ENCODE assay signal across 26 mouse cellular contexts in the genomic region with DNA sequence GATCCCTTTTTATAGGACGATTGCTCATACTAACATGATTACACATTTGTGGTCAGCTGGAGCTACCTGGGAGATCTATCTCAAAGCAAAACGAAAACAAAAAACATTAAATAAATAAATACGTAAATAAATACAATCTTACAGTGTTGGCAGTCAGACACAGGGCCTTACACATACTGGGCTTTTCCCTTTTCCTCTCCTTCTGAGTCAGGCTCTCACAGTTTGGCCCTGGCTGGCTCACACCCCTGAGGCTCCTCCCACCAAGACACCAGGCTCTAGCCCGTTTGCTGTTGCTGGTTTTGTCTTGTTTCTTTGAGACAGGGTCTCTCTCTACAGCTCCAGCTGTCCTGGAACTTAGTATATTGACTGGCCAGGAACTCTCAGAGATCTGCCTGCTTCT.
"Had no signal": no experiment of that assay in that cellular context is flagged by ENCODE, and none has a peak within 500 bp of the region (broad histone marks: within the 10 kb centered on the region; RNA-seq: fewer than 3 reads in every experiment).

No protein-coding gene starts in this region.

- H3K4me2 ChIP-seq: embryonic facial prominence, embryonic 12.5 days; embryonic facial prominence, embryonic 13.5 days; embryonic facial prominence, embryonic 15.5 days; forebrain, embryonic 12.5 days; forebrain, embryonic 13.5 days; forebrain, embryonic 15.5 days had no signal

- H3K4me3 ChIP-seq: embryonic facial prominence, embryonic 10.5 days; embryonic facial prominence, embryonic 12.5 days; embryonic facial prominence, embryonic 13.5 days; embryonic facial prominence, embryonic 15.5 days; erythroblast, embryonic 14.5 days; forebrain, embryonic 10.5 days; forebrain, embryonic 12.5 days; forebrain, embryonic 13.5 days; forebrain, embryonic 15.5 days; gastrocnemius, adult 2 months; heart, adult 2 months; heart, embryonic 10.5 days had no signal

- H3K27me3 ChIP-seq: embryonic facial prominence, embryonic 12.5 days; embryonic facial prominence, embryonic 13.5 days; embryonic facial prominence, embryonic 15.5 days; forebrain, embryonic 12.5 days; forebrain, embryonic 13.5 days; forebrain, embryonic 15.5 days had no signal

- H3K9ac ChIP-seq: embryonic facial prominence, embryonic 12.5 days; embryonic facial prominence, embryonic 13.5 days; embryonic facial prominence, embryonic 15.5 days; forebrain, embryonic 12.5 days; forebrain, embryonic 13.5 days; forebrain, embryonic 15.5 days; forebrain, postnatal 0 days had no signal

- ATAC-seq: forebrain, embryonic 13.5 days; forebrain, embryonic 14.5 days; forebrain, embryonic 15.5 days; forebrain, embryonic 16.5 days; forebrain, postnatal 0 days had no signal

- H3K4me1 ChIP-seq: embryonic facial prominence, embryonic 10.5 days; embryonic facial prominence, embryonic 12.5 days; embryonic facial prominence, embryonic 13.5 days; embryonic facial prominence, embryonic 15.5 days; forebrain, embryonic 10.5 days; forebrain, embryonic 12.5 days; forebrain, embryonic 13.5 days; forebrain, embryonic 15.5 days had no signal

- H3K9me3 ChIP-seq: embryonic facial prominence, embryonic 10.5 days; embryonic facial prominence, embryonic 12.5 days; embryonic facial prominence, embryonic 13.5 days; embryonic facial prominence, embryonic 15.5 days; forebrain, embryonic 10.5 days; forebrain, embryonic 12.5 days; forebrain, embryonic 13.5 days; forebrain, embryonic 15.5 days; heart, embryonic 10.5 days had no signal

- H3K27ac ChIP-seq: embryonic facial prominence, embryonic 10.5 days; embryonic facial prominence, embryonic 12.5 days; embryonic facial prominence, embryonic 13.5 days; embryonic facial prominence, embryonic 15.5 days; forebrain, embryonic 10.5 days; forebrain, embryonic 12.5 days; forebrain, embryonic 13.5 days; forebrain, embryonic 15.5 days; gastrocnemius, adult 2 months; heart, adult 2 months; heart, embryonic 10.5 days had no signal

- DNase-seq: cerebellum, adult 9-11 months; cerebellum, postnatal 10 days; cerebellum, postnatal 14 days; cerebellum, postnatal 25 days; cerebellum, postnatal 36 days; embryo, embryonic 11 days; forebrain, postnatal 0 days; gastrocnemius, adult 2 months; gastrocnemius, postnatal 14 days; gastrocnemius, postnatal 25 days; gastrocnemius, postnatal 36 days; heart, adult 11 months; heart, adult 18-20 months; heart, adult 2 months had no signal

- H3K36me3 ChIP-seq: embryonic facial prominence, embryonic 10.5 days; embryonic facial prominence, embryonic 12.5 days; embryonic facial prominence, embryonic 13.5 days; embryonic facial prominence, embryonic 15.5 days; forebrain, embryonic 10.5 days; forebrain, embryonic 12.5 days; forebrain, embryonic 15.5 days; heart, embryonic 10.5 days had no signal
